Mouse (Mus musculus) naive thymus-derived CD4-positive, alpha-beta T cell, adult 2 months (primary cell): ENCODE data around the gene Spata21.
A peak's percentile ranks its signal among the peaks of the same experiment; 100 is the strongest.
"Not testable (repeated sequence)": the region's sequence is repeated elsewhere in the genome, so short reads cannot be mapped to it uniquely, and the experiment has no call there.

Experiments used
- DNase-seq: peaks from one replicate; pipeline ENCODE4 v3.0.0-alpha.2; 2011; ENCODE audit warnings: low read depth

The Spata21 gene

GRCm38 (mm10) chr4:141130704-141131342 is 42.7 kb downstream of the Spata21 start:
- DNase-seq: no peak

- no peak for DNase-seq
Measured at GRCm38 (mm10) chr4:141131531-141132061, 43.5 kb downstream of the Spata21 start.

GRCm38 (mm10) chr4:141132191-141132590 is 44.1 kb downstream of the Spata21 start:
- no peak for DNase-seq

- no peak for DNase-seq
Measured at GRCm38 (mm10) chr4:141133227-141133626, 45.1 kb downstream of the Spata21 start.

- no peak for DNase-seq
Measured at GRCm38 (mm10) chr4:141134031-141134441, 45.9 kb downstream of the Spata21 start.

- DNase-seq: no peak
Measured at GRCm38 (mm10) chr4:141134751-141135530, 46.8 kb downstream of the Spata21 start.

GRCm38 (mm10) chr4:141136126-141136525 is 48.0 kb downstream of the Spata21 start:
- DNase-seq: no peak

- not testable (repeated sequence) for DNase-seq
Measured at GRCm38 (mm10) chr4:141137740-141138139, 49.6 kb downstream of the Spata21 start.

GRCm38 (mm10) chr4:141138425-141139115 is 50.4 kb downstream of the Spata21 start:
- peak; percentile 51 for DNase-seq

DNA sequence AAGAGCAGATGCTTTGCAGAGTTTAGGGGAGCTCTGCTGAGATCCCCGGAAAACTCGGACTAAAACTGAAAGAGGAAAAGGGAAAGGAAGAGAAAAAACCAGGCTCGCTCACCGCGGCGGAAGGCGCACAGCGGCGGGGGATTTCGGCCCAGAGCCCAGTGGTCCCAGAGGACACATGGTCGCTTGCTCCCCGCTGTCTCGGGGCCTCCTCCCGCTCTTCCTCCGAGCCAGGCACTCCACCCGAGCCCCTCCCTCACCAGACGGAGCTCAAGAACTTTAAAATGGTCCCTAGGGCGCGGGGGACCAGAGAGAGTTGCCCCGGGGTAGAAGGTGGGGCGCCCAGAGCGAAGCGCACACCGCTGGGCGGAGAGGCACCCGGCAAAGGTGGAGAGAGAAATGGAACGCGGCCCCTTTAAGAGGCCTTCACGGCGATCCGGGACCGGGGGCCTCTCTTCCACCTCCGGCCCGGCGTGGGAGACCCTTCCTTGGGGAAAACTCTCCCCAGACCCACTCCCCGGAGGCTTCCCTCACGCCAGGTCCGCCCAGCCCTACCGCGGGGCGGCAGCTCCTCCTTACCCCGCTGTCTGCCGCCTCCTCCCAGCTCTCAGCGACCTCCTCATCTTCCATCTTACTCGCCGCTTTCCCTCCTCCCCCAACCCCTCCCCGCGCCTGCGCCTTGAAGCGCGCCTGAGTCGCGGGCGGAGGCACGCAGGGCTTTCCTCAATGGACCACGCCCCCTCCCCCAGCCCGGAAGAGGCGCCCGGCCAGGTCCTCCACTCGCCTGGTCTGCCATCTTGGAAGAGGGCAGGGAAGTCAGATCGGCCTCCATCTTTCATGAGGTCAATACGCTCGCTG is 51.2 kb downstream of the Spata21 start, which contains the start of gene Szrd1:
Gene Szrd1, minus strand, starts transcription at position 660 of the 855 bp plus-strand sequence.
- DNase-seq: peak; percentile 99

DNA sequence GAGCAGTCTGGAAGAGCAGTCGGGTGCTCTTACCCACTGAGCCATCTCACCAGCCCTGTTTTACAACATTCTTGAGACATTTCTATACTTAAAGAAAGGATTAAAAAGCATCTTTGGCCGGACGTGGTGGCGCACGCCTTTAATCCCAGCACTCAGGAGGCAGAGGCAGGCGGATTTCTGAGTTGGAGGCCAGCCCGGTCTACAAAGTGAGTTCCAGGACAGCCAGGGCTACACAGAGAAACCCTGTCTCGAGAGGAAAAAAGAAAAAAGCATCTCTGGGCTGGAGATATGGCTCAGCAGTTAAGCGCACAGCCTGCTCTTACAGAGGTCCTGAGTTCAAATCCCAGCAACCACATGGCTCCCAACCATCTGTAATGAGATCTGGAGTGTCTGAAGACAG is 52.2 kb downstream of the Spata21 start:
- DNase-seq: not testable (repeated sequence)

- no peak for DNase-seq
Measured at GRCm38 (mm10) chr4:141140967-141141366, 52.8 kb downstream of the Spata21 start.

- peak; percentile 91 for DNase-seq
Measured at GRCm38 (mm10) chr4:141142285-141142811, 54.2 kb downstream of the Spata21 start.

DNA sequence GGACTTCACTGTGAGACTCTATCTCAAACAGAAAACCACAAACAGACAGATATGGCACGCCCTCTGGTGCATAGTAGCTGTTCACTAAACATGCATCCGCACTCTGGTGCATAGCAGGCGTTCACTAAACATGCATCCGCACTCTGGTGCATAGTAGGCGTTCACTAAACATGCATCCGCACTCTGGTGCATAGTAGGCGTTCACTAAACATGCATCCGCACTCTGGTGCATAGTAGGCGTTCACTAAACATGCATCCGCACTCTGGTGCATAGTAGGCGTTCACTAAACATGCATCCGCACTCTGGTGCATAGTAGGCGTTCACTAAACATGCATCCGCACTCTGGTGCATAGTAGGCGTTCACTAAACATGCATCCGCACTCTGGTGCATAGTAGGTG is 57.0 kb downstream of the Spata21 start:
- DNase-seq: not testable (repeated sequence)

GRCm38 (mm10) chr4:141146491-141147033 is 58.4 kb downstream of the Spata21 start:
- peak; percentile 18 for DNase-seq

DNA sequence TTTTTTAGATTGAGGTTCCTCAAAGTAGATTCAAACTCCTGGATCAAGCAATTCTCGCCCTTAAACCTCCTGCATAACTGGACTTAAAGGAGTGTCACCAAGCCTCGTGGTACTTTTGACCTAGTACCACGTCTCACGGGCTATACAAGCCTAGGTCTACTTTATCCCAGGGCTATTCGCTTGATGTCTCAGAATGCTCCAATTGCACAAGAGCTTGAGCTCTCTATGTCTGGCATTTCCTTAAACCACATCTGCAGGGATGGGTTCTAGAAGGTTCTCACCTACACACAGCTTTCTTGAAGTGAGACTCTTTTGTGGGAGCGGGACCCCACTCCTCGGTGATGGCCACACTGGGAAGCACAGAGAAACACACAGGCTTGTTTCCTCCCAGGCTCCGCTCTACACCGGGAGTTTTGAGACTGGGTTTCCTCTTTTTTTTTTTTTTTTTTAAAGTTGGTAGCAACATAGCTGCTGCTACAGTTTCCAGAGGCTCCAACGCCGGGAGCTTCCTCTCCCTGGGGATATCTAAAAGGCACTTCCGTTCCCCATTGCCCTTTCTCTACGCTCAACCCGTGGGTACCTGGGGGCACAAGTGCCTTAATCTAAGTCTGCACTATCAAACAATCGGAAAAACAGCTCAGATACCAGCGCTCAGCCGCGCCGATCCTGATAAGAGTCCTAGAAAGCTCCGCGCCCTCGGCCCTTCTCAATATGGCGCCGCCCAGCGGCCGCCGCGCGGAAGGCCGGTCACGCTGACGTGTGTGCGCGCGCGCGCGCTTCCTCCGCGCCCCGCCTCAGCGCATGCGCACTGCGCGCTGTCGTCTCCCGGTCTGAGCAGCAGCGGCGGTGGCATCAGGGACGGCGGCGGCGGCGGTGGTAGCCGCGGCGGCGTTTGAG is 59.2 kb downstream of the Spata21 start, which contains the start of gene Fbxo42:
Gene Fbxo42, plus strand, starts transcription at position 802 of the 897 bp plus-strand sequence.
- DNase-seq: peak; percentile 97

DNA sequence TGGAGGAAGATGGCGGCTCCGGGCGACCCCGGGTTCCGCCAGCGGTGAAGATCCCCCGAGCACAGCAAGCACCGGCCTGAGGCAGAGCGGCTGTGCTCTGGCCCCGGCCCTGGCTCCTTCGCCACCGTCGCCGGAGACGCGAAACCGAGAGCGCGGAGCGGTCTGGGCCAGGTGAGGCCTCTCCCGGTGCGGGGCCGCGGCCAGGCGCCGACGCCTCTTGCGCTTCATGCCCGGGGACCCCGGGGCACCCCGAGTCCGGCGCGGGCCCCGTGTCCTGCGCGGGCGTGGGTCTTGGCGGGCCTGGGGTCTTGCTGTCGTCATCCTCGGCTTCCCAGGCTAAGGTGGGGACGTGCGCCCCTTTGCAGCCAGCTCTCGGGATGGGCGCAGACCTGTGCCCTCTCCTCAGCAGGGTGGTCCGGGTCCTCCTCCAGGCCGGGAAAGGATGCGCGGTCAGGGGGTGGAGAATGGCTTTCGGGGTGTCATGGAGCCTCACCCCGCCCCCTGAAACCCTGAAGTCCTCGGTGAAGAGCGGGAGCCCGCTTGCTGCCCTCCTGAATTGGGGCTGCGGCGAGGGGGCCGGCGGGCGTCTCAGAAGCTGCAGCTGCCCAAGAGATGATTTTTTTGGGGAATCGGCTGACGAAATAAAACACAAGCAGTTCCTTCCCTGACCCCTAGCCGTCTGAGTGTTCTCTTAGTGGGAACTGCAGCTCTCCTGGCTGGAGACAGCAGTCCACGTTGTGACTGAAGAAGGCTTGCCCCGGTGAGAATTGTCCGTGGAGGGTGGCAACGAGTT is 60.1 kb downstream of the Spata21 start:
- peak; percentile 66 for DNase-seq

GRCm38 (mm10) chr4:141149116-141149515 is 61.0 kb downstream of the Spata21 start:
- DNase-seq: no peak

DNA sequence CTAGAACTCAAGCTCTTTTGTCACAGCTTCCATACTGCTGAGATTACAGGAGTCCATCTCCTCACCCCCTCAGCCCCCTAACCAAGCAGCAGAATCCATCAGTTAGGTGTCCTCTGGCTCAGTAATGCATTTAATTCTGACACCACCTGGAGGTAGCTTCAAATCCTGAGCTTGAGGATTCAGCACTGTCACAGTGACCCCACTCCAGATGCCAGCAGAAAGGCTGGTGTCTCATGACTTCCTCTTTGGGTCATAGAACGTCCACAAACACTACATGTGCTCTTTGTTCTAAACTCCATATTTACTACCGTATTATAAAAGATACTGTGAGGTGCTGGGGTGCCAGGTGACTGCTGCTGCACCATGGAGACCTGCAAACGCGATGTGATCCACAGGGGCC is 69.4 kb downstream of the Spata21 start:
- no peak for DNase-seq
